Comparison of ENCODE assay signal across 18 mouse cellular contexts in the genomic region with DNA sequence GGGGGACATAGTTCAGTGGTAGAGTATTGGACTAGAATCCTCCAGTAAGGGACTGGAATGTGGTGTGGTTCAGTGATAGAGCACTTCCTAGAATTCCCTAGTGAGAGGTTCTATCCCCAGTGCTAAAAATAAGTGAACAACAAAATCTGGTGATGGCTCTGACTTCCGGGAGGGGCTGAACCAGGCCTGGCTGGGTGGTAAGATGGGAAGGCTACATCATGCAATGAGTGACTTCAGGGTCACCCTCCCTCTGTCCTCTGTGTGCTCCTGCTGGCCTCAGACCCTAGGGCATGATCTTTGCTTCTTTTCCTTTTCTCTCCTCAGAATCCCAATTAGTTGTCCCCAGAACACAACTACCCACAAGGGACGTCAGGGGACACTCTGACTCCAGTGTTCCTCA. TPM values are rescaled to one million over a fixed set of nuclear protein-coding genes. Genes with fewer than 3 reads are reported as not detected.
DNase-seq lines count a peak whose midpoint lies in the region; ATAC-seq and TF ChIP-seq lines count a peak whose summit lies in the region.
"Had no signal": no experiment of that assay in that cellular context is flagged by ENCODE, and none has a peak within 500 bp of the region (broad histone marks: within the 10 kb centered on the region; RNA-seq: fewer than 3 reads in every experiment).

No protein-coding gene starts in this region.

- no peak overlapping the region for H3K4me2 ChIP-seq in heart, embryonic 12.5 days
- no peak overlapping the region for H3K4me2 ChIP-seq in intestine, embryonic 16.5 days (ENCODE audit: low read depth, low read length)
- H3K4me2 ChIP-seq in intestine, postnatal 0 days (replicated peaks; ENCODE audit: low read depth): no peak overlapping the region
- H3K4me2 ChIP-seq in liver, embryonic 11.5 days: no peak overlapping the region
- H3K4me2 ChIP-seq: intestine, embryonic 15.5 days had no signal

- no peaks in the 10 kb centered on the region for H3K9me3 ChIP-seq in heart, embryonic 12.5 days (replicated peaks)
- no peaks in the 10 kb centered on the region for H3K9me3 ChIP-seq in intestine, embryonic 16.5 days (ENCODE audit: control insufficient read depth, low read length)
- no peaks in the 10 kb centered on the region for H3K9me3 ChIP-seq in intestine, postnatal 0 days (ENCODE audit: control insufficient read depth)
- H3K9me3 ChIP-seq in liver, embryonic 11.5 days (ENCODE audit: control insufficient read depth, low read length): no peaks in the 10 kb centered on the region
- H3K9me3 ChIP-seq: hindbrain, embryonic 10.5 days; intestine, embryonic 15.5 days had no signal

- H3K4me3 ChIP-seq in heart, embryonic 12.5 days: no peak overlapping the region
- no peak overlapping the region for H3K4me3 ChIP-seq in intestine, embryonic 16.5 days (ENCODE audit: low read length)
- no peak overlapping the region for H3K4me3 ChIP-seq in intestine, postnatal 0 days (ENCODE audit: low read depth, low read length)
- no peak overlapping the region for H3K4me3 ChIP-seq in liver, adult 2 months (ENCODE audit: insufficient read depth, low read depth, low read length)
- H3K4me3 ChIP-seq in liver, embryonic 11.5 days (ENCODE audit: low read depth, low read length): no peak overlapping the region
- H3K4me3 ChIP-seq: hindbrain, embryonic 10.5 days; intestine, embryonic 15.5 days had no signal

- H3K27ac ChIP-seq in heart, embryonic 12.5 days (ENCODE audit: poor library complexity, severe bottlenecking): peak overlapping the region; percentile 23; the same call in 1 of the 2 replicates
- peak overlapping the region; percentile 33 for H3K27ac ChIP-seq in intestine, embryonic 16.5 days (ENCODE audit: low read length)
- H3K27ac ChIP-seq in intestine, postnatal 0 days (ENCODE audit: low read depth, low read length): no peak overlapping the region
- H3K27ac ChIP-seq in liver, adult 2 months (replicated peaks; ENCODE audit: insufficient read depth, low read depth, low read length): peak overlapping the region; percentile 22; the same call in 1 of the 2 replicates
- H3K27ac ChIP-seq in liver, embryonic 11.5 days (ENCODE audit: low read depth, low read length): no peak overlapping the region
- H3K27ac ChIP-seq: hindbrain, embryonic 10.5 days; intestine, embryonic 15.5 days had no signal

- H3K4me1 ChIP-seq in heart, embryonic 12.5 days (replicated peaks): peaks cover 10% of the 10 kb centered on the region; the same call in 1 of the 2 replicates
- H3K4me1 ChIP-seq in intestine, embryonic 16.5 days (ENCODE audit: control insufficient read depth, insufficient read depth, low read length): peaks cover 2% of the 10 kb centered on the region; the same call in 1 of the 2 replicates
- H3K4me1 ChIP-seq in intestine, postnatal 0 days (replicated peaks; ENCODE audit: control insufficient read depth, insufficient read depth, low read length): no peaks in the 10 kb centered on the region
- no peaks in the 10 kb centered on the region for H3K4me1 ChIP-seq in liver, adult 2 months (ENCODE audit: control insufficient read depth, insufficient read depth, low read length)
- H3K4me1 ChIP-seq in liver, embryonic 11.5 days (replicated peaks; ENCODE audit: control insufficient read depth, insufficient read depth, low read length): no peaks in the 10 kb centered on the region
- H3K4me1 ChIP-seq: intestine, embryonic 15.5 days had no signal

- no peak for ATAC-seq in heart, embryonic 12.5 days (ENCODE audit: insufficient number of reproducible peaks, low FRiP score)
- no peak for ATAC-seq in intestine, embryonic 16.5 days
- no peak for ATAC-seq in intestine, postnatal 0 days
- no peak for ATAC-seq in liver, embryonic 11.5 days (replicated peaks; ENCODE audit: low FRiP score)
- ATAC-seq: CD4-positive, CD25-positive, alpha-beta regulatory T cell, adult 4 months; forebrain, embryonic 14.5 days; hindbrain, embryonic 16.5 days; intestine, embryonic 15.5 days had no signal

- peaks cover 75% of the 10 kb centered on the region for H3K36me3 ChIP-seq in heart, embryonic 12.5 days
- H3K36me3 ChIP-seq in intestine, embryonic 16.5 days (ENCODE audit: control insufficient read depth, insufficient read depth, low read length): peaks cover 17% of the 10 kb centered on the region; the same call in 1 of the 2 replicates
- peaks cover 42% of the 10 kb centered on the region for H3K36me3 ChIP-seq in intestine, postnatal 0 days (ENCODE audit: control insufficient read depth, insufficient read depth)
- H3K36me3 ChIP-seq in liver, adult 2 months (ENCODE audit: control insufficient read depth, insufficient read depth, low read length): no peaks in the 10 kb centered on the region
- peaks cover 14% of the 10 kb centered on the region; the same call in 1 of the 2 replicates for H3K36me3 ChIP-seq in liver, embryonic 11.5 days (ENCODE audit: control insufficient read depth, insufficient read depth, low read length)

- no peak overlapping the region for H3K9ac ChIP-seq in heart, embryonic 12.5 days
- no peak overlapping the region for H3K9ac ChIP-seq in intestine, embryonic 16.5 days (ENCODE audit: low read depth, low read length)
- H3K9ac ChIP-seq in intestine, postnatal 0 days (ENCODE audit: low read depth, low read length): no peak overlapping the region
- no peak overlapping the region for H3K9ac ChIP-seq in liver, adult 2 months (ENCODE audit: low read depth, low read length)
- no peak overlapping the region for H3K9ac ChIP-seq in liver, embryonic 11.5 days (ENCODE audit: low read depth, low read length)
- H3K9ac ChIP-seq: intestine, embryonic 15.5 days had no signal

- WGBS in heart, embryonic 12.5 days: 59% methylated on average over 2 of the region's 2 CpGs
- WGBS in intestine, embryonic 16.5 days: 84% methylated on average over 2 of the region's 2 CpGs
- 83% methylated on average over 2 of the region's 2 CpGs for WGBS in intestine, postnatal 0 days
- WGBS in liver, adult 2 months: 75% methylated on average over 2 of the region's 2 CpGs
- WGBS in liver, embryonic 11.5 days: 81% methylated on average over 2 of the region's 2 CpGs

- H3K79me2 ChIP-seq in liver, adult 2 months (ENCODE audit: control insufficient read depth, insufficient read depth, low read length): no peaks in the 10 kb centered on the region

- no peak for TF ChIP-seq CTCF in intestine, postnatal 0 days (IDR thresholded peaks at IDR 0.05; ENCODE audit: low read depth)
- 0 out of 2 replicates have a peak, but pooled peaks have one; percentile 9 for TF ChIP-seq CTCF in liver, adult 2 months (IDR thresholded peaks at IDR 0.05; ENCODE audit: low read depth, low read length)

- DNase-seq in heart, adult 11 months: no peak
- peak; percentile 22 for DNase-seq in liver, adult 2 months (ENCODE audit: extremely low read depth, low read depth, low spot score)
- no peak for DNase-seq in liver, embryonic 11.5 days (ENCODE audit: low spot score)
- DNase-seq in skeletal muscle tissue, adult 2 months (ENCODE audit: low read depth, low spot score): peak; percentile 47
- no peak for DNase-seq in layer of hippocampus, postnatal 36 days
- DNase-seq: cerebellum, adult 9-10 months; midbrain, embryonic 14.5 days; spleen, adult 18-20 months; thymus, postnatal 25 days had no signal

- no peak for TF ChIP-seq POLR2A in liver, adult 2 months (IDR thresholded peaks at IDR 0.05; ENCODE audit: extremely low read depth, insufficient read depth, low read length)

- H3K27me3 ChIP-seq in heart, embryonic 12.5 days (replicated peaks): no peaks in the 10 kb centered on the region
- H3K27me3 ChIP-seq in intestine, embryonic 16.5 days (replicated peaks; ENCODE audit: control insufficient read depth, insufficient read depth, low read length): no peaks in the 10 kb centered on the region
- no peaks in the 10 kb centered on the region for H3K27me3 ChIP-seq in intestine, postnatal 0 days (replicated peaks; ENCODE audit: control insufficient read depth, insufficient read depth, low read length)
- no peaks in the 10 kb centered on the region for H3K27me3 ChIP-seq in liver, adult 2 months (ENCODE audit: control insufficient read depth, insufficient read depth, low read length)
- H3K27me3 ChIP-seq in liver, embryonic 11.5 days (replicated peaks; ENCODE audit: control insufficient read depth, insufficient read depth, low read length): no peaks in the 10 kb centered on the region
- H3K27me3 ChIP-seq: intestine, embryonic 15.5 days had no signal

RNA-seq across cellular contexts. Expression of a gene that starts 25.9 kb away (rescaled TPM):
- 1,393 and 1,408 TPM in 2 replicates for polyA plus RNA-seq in heart, embryonic 12.5 days (2016; fragmentation: Nextera tagmentation; extraction: Ambion mirVana)
- polyA plus RNA-seq in intestine, embryonic 16.5 days (2015; fragmentation: Nextera tagmentation; extraction: Ambion mirVana): 1,500 and 1,563 TPM in 2 replicates
- polyA plus RNA-seq in intestine, postnatal 0 days (2015; fragmentation: Nextera tagmentation; extraction: Ambion mirVana): 931 and 943 TPM in 2 replicates
- total RNA-seq in liver, adult 2 months (2014; rRNA removed): 28.0 and 41.7 TPM in 2 replicates
- polyA plus RNA-seq in liver, adult 2 months (2012; rRNA removed): 110 and 128 TPM in 2 replicates
- polyA plus RNA-seq in liver, embryonic 11.5 days (2014; fragmentation: Nextera tagmentation; extraction: Ambion mirVana): 300 and 334 TPM in 2 replicates
- total RNA-seq in layer of hippocampus, postnatal 36 days (2021): 100 to 1,000 TPM; 312 to 317 TPM
- total RNA-seq: megakaryocyte-erythroid progenitor cell, adult 5-6 weeks had no signal

Comparison
In these comparisons a context has a peak if more than half of its experiments do, and no peak if none do; other contexts are left out.
1. H3K27ac ChIP-seq: peak in heart, embryonic 12.5 days (single experiment), intestine, embryonic 16.5 days (single experiment) and liver, adult 2 months (single experiment); none in intestine, postnatal 0 days (single experiment) and liver, embryonic 11.5 days (single experiment).
2. DNase-seq: peak in liver, adult 2 months (single experiment) and skeletal muscle tissue, adult 2 months (single experiment); none in heart, adult 11 months (single experiment), liver, embryonic 11.5 days (single experiment) and layer of hippocampus, postnatal 36 days (0 of 2).